Mouse (Mus musculus) liver, postnatal 0 days (tissue): Measurements from ENCODE around the gene Lgr6. TPM values are rescaled to one million over a fixed set of nuclear protein-coding genes. Genes with fewer than 3 reads are reported as not detected.

Experiments
- ATAC-seq: fragments of 200-750 bp; cut with Nextera tagmentation; 2 replicates; pipeline ENCODE4 v1.8.0; 2017; ENCODE audit warnings: mild to moderate bottlenecking, moderate library complexity
- DNase-seq: peaks from one replicate; pipeline ENCODE4 v3.0.0-alpha.2; 2016
- H3K27ac ChIP-seq: fragments of 300-500 bp; sonication (generic); 2 replicates; pipeline ENCODE4 v1.5.1; 2014; ENCODE audit warnings: antibody characterized with exemption, moderate library complexity, mild to moderate bottlenecking, low read depth
- H3K27me3 ChIP-seq: fragments of 300-500 bp; sonication (generic); 2 replicates; pipeline ENCODE4 v1.6.1; 2014; ENCODE audit warnings: low read length, control low read depth, mixed read lengths; ENCODE audit not compliant: insufficient read depth
- H3K36me3 ChIP-seq: fragments of 300-500 bp; sonication (generic); replicated peaks from 2 replicates; pipeline ENCODE4 v1.6.1; 2014; ENCODE audit warnings: mild to moderate bottlenecking, control low read depth, low read length, moderate library complexity, mixed read lengths; ENCODE audit not compliant: insufficient read depth
- H3K4me1 ChIP-seq: fragments of 300-500 bp; sonication (generic); 2 replicates; pipeline ENCODE4 v1.6.1; 2014; ENCODE audit warnings: antibody characterized with exemption, mild to moderate bottlenecking, control low read depth; ENCODE audit not compliant: insufficient read depth
- H3K4me2 ChIP-seq: fragments of 300-500 bp; sonication (generic); 2 replicates; pipeline ENCODE4 v1.6.1; 2014; ENCODE audit warnings: low read depth, mild to moderate bottlenecking, low read length, moderate library complexity, mixed read lengths
- H3K4me3 ChIP-seq: fragments of 300-500 bp; sonication (generic); 2 replicates; pipeline ENCODE4 v1.5.1; 2014; ENCODE audit warnings: low read depth, low read length
- H3K9ac ChIP-seq: fragments of 300-500 bp; sonication (generic); replicated peaks from 2 replicates; pipeline ENCODE4 v1.6.1; 2014; ENCODE audit warnings: mild to moderate bottlenecking, moderate library complexity
- H3K9me3 ChIP-seq: fragments of 300-500 bp; sonication (generic); 2 replicates; pipeline ENCODE4 v1.6.1; 2016; ENCODE audit warnings: mild to moderate bottlenecking, control low read depth, low read length, mixed read lengths
- CTCF ChIP-seq: sonication (generic); IDR thresholded peaks from 2 replicates; pipeline ENCODE4 v1.5.1; 2016; ENCODE audit warnings: antibody characterized with exemption, low read depth
- EP300 ChIP-seq: IDR thresholded peaks from 2 replicates; pipeline ENCODE4 v1.6.1; 2016; ENCODE audit warnings: antibody characterized with exemption, low read depth, mild to moderate bottlenecking
- WGBS: fragments of 180-500 bp; shearing (Covaris S2); extraction: QIAGEN DNeasy Blood & Tissue Kit; methylation state at CpG from one replicate; pipeline ENCODE4 v1.1.7; 2014; ENCODE audit not compliant: insufficient replicate concordance; 5-methylcytosine and 5-hydroxymethylcytosine counted together
- polyA plus RNA-seq: library from polyadenylated mRNA; unstranded; fragments of >200 nt; fragmentation: Nextera tagmentation; extraction: Ambion mirVana; gene quantifications from 2 replicates; pipeline ENCODE4 v1.2.1, GENCODE M21; 2015

Lgr6 gene
- 0.06 and 0.32 TPM in 2 replicates for polyA plus RNA-seq

DNA sequence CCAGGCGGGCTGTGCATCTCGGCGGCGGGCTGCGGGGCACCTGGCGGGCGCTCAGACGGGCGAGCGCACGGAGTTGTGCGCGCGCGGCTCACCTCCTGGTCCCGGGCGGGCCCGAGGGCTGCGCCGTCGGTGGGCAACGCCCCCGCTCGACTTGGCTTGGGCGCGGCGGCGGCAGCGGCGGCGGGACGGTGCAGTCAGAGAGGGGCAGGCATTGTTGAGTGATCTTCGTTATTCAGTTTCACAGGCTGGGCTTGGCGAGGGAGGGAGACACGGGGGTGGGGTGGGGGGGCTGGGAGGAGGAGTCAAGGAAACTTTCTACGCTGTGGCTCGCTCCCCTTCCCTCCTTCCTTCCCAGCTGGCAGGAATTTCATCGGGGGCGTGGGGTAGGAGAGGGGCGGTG is at the start of gene Lgr6:
Gene Lgr6 (minus strand): TSS at position 153 of the 400 bp plus-strand sequence.
- H3K4me3 ChIP-seq = peak within 1 kb of the TSS; percentile 30
- TF ChIP-seq CTCF (no peak), EP300 (no peak)
- H3K9me3 ChIP-seq = no peaks in the 10 kb centered on the region
- 0 out of 2 replicates have a peak, but pooled peaks cover 2% of the 10 kb centered on the region for H3K4me1 ChIP-seq
- ATAC-seq = no peak
- no peaks in the 10 kb centered on the region for H3K36me3 ChIP-seq
- DNase-seq = no peak
- H3K27me3 ChIP-seq = peaks cover 59% of the 10 kb centered on the region
- H3K9ac ChIP-seq = no peak within 1 kb of the TSS
- H3K27ac ChIP-seq = no peak within 1 kb of the TSS
- H3K4me2 ChIP-seq = peak within 1 kb of the TSS; percentile 47
- 1% methylated on average over 36 of the region's 40 CpGs for WGBS

DNA sequence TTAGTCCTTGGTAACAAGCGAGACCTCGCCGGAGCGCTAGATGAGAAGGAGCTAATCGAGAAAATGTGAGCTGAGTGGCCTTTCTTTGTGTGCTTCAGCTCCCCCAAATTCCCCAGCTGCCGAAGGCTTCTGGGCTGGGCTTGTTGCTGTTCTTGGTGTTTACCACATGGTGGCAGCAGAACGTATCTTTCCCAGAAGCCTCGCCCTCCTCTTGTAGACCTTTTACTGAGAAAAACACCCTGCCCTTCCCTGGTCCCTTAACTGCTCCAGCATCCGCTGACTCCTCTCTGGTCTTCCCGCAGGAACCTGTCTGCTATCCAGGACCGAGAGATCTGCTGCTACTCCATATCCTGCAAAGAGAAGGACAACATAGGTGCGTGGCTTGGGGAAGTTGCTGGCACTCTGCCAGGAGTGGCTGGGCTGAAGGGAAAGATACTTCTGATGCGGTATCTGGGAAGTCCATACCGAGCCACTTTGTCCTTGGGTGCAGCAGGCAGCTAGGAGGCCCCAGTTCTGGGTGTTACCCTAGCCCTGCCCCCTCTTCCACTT is 49.4 kb upstream of the Lgr6 start:
- Histone ChIP-seq H3K9ac (no peak overlapping the region), H3K4me2 (peak overlapping the region; percentile 54), H3K27me3 (no peaks in the 10 kb centered on the region), H3K36me3 (peaks cover 14% of the 10 kb centered on the region), H3K27ac (peak overlapping the region; percentile 79; the same call in 1 of the 2 replicates), H3K4me3 (0 out of 2 replicates have a peak overlapping the region, but pooled peaks have one; percentile 8), H3K4me1 (peaks cover 5% of the 10 kb centered on the region), H3K9me3 (no peaks in the 10 kb centered on the region)
- ATAC-seq = peak; percentile 93
- TF ChIP-seq EP300 (no peak), CTCF (peak; percentile 91)
- WGBS = 9% methylated on average over 14 of the region's 14 CpGs
- DNase-seq = peak; percentile 82

GRCm38 (mm10) chr1:135154011-135154410 is 48.9 kb upstream of the Lgr6 start:
- Histone ChIP-seq H3K36me3 (peaks cover 14% of the 10 kb centered on the region), H3K9me3 (no peaks in the 10 kb centered on the region), H3K27ac (no peak overlapping the region), H3K4me2 (peak overlapping the region; percentile 54), H3K27me3 (no peaks in the 10 kb centered on the region), H3K4me1 (peaks cover 5% of the 10 kb centered on the region), H3K4me3 (no peak overlapping the region), H3K9ac (no peak overlapping the region)
- WGBS = 43% methylated on average over 12 of the region's 13 CpGs
- TF ChIP-seq EP300 (no peak), CTCF (no peak)
- ATAC-seq (no peak), DNase-seq (no peak)

DNA sequence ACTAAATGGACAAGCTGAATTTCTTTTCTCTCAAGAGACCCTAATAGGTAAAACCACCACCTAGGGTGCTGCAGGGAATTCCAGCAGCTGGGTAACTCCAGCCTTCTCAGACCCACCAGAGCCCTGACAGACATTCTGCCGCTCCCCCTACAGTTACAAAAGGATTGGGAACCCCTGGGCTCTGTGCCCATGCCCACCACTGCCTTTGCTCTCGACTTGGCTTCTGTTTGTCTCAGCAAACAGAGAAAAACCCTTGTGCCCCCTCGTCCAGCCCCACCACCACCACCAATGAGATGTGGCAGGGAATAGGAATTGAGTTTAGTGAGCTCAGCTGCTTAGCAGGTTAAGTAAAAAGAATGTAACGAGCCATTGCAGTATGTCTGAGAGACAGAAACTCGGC is 43.9 kb upstream of the Lgr6 start:
- H3K4me2 ChIP-seq = no peak overlapping the region
- no peaks in the 10 kb centered on the region; the same call in 1 of the 2 replicates for H3K36me3 ChIP-seq
- no peak overlapping the region for H3K9ac ChIP-seq
- WGBS = 68% methylated on average over 5 of the region's 5 CpGs
- no peak overlapping the region for H3K27ac ChIP-seq
- no peak for TF ChIP-seq EP300
- TF ChIP-seq CTCF = no peak
- peaks cover 13% of the 10 kb centered on the region for H3K4me1 ChIP-seq
- no peak overlapping the region for H3K4me3 ChIP-seq
- DNase-seq (no peak), ATAC-seq (no peak)
- no peaks in the 10 kb centered on the region for H3K9me3 ChIP-seq
- no peaks in the 10 kb centered on the region for H3K27me3 ChIP-seq

DNA sequence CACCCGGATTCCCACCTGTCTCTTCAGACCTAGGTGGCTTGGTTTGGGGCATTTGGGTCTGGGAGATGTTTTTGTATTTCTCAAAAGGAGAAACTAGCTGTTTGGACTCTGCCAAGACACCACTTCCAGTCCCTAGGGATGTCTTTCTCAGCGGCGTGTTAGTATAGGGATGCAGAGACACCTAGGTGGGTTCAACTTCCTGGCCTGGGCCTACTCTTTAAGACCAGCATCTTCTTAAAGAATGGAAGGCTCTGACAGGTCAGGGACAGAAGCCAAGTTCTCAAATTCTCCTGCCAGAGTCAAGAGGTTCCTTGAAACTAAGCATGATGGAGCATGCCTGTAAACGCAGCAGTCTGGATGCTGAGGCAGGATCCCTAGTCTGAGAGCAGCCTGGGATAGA is 43.4 kb upstream of the Lgr6 start:
- Histone ChIP-seq H3K36me3 (peaks cover 3% of the 10 kb centered on the region; the same call in 1 of the 2 replicates), H3K9me3 (no peaks in the 10 kb centered on the region), H3K4me2 (peak overlapping the region; percentile 82), H3K27me3 (no peaks in the 10 kb centered on the region), H3K4me3 (peak overlapping the region; percentile 88), H3K27ac (no peak overlapping the region), H3K9ac (no peak overlapping the region), H3K4me1 (peaks cover 13% of the 10 kb centered on the region)
- TF ChIP-seq EP300 (no peak), CTCF (no peak)
- ATAC-seq = no peak
- DNase-seq = no peak
- WGBS = 74% methylated on average over 4 of the region's 4 CpGs

DNA sequence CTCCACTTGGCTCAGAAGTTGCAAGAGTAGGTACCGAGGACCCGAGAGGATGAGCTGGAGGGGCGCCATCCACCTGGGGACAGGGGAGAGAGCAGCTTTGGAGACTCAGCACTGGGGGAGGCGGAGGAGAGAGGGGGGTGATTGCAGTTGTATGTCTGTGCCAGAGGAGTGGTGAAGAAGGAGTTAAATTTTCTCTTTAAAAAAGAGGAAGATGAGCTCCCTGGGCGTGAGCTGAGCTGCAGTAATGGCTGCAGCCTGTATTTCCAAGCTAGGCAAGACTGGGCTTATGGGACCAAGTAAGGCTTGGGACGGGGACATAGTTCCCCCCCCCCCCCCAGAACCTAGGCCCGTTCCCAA is 42.6 kb upstream of the Lgr6 start:
- no peak for TF ChIP-seq CTCF
- no peak for TF ChIP-seq EP300
- Histone ChIP-seq H3K9ac (peak overlapping the region; percentile 80), H3K9me3 (no peaks in the 10 kb centered on the region), H3K4me2 (peak overlapping the region; percentile 82), H3K4me3 (peak overlapping the region; percentile 88), H3K4me1 (peaks cover 13% of the 10 kb centered on the region), H3K36me3 (peaks cover 5% of the 10 kb centered on the region; the same call in 1 of the 2 replicates), H3K27ac (peak overlapping the region; percentile 78), H3K27me3 (no peaks in the 10 kb centered on the region)
- no peak for DNase-seq
- WGBS = 7% methylated on average over 7 of the region's 7 CpGs
- peak; percentile 33; the same call in 1 of the 2 replicates for ATAC-seq
